Mouse (Mus musculus) lung, adult 2 months (tissue): Measurements from ENCODE around the gene Hspa4. TPM values are rescaled to one million over a fixed set of nuclear protein-coding genes. Genes with fewer than 3 reads are reported as not detected.

ENCODE experiments used
- DNase-seq: peaks from one replicate; pipeline ENCODE4 v3.0.0; 2022
- H3K4me1 ChIP-seq: fragments of 200-500 bp; 2 replicates; pipeline ENCODE4 v1.6.1; 2011; ENCODE audit warnings: low read length; ENCODE audit not compliant: control insufficient read depth, insufficient read depth
- H3K4me3 ChIP-seq: fragments of 200-500 bp; replicated peaks from 2 replicates; pipeline ENCODE3; 2011; ENCODE audit warnings: low read depth, mild to moderate bottlenecking, control low read depth, low read length; ENCODE audit errors: extremely low read depth
- CTCF ChIP-seq: fragments of 200-500 bp; IDR thresholded peaks from 2 replicates; pipeline ENCODE4 v1.5.1; 2011; ENCODE audit warnings: mild to moderate bottlenecking, low read length, control low read depth; ENCODE audit not compliant: insufficient read depth
- POLR2A ChIP-seq: fragments of 200-500 bp; IDR thresholded peaks from 2 replicates; pipeline ENCODE4 v1.6.1; 2011; ENCODE audit warnings: low read depth, mild to moderate bottlenecking, control low read depth, low read length, borderline replicate concordance; ENCODE audit errors: extremely low read depth
- WGBS: fragments of 180-500 bp; shearing (Covaris S2); methylation state at CpG from one replicate; pipeline ENCODE4 v1.1.7; 2018; 5-methylcytosine and 5-hydroxymethylcytosine counted together
- polyA plus RNA-seq: library from polyadenylated mRNA; depleted of rRNA; stranded (reverse); fragments of >200 nt; gene quantifications from 2 replicates; pipeline ENCODE4 v1.2.3, GENCODE M21; 2012

The Hspa4 gene
- polyA plus RNA-seq, 1 experiment = 22.0 TPM

DNA sequence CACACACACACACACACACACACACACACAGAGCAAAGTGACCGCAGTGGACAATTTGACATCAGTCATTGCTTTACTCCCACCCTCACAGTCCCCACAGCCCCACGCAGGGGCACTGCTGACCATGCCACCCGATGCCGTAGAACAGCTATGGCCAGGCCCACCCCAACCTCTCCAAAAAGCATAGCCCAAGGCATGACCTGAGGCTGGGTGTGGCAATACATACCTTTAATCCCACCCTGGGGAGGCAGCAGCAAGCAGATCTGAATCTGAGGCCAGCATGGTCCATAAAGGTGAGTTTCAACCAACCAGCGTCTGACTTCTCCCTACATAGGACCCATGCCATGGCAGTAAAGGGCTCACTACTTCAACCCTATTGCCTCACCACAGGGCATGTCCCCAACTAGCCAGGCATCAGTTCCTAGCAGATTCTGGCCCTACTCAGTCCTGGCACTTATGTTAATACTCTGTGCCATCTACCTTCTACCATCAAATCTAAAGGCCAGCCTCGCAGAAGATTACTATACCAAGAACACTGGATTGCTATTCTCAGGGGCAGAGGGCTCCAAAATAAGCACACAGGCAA, 41.1 kb downstream of the Hspa4 start:
- H3K4me3 ChIP-seq = no peak overlapping the region
- no peaks in the 10 kb centered on the region for H3K4me1 ChIP-seq
- no peak for TF ChIP-seq CTCF
- DNase-seq = no peak
- WGBS = 80% methylated on average over 6 of the region's 6 CpGs

DNA sequence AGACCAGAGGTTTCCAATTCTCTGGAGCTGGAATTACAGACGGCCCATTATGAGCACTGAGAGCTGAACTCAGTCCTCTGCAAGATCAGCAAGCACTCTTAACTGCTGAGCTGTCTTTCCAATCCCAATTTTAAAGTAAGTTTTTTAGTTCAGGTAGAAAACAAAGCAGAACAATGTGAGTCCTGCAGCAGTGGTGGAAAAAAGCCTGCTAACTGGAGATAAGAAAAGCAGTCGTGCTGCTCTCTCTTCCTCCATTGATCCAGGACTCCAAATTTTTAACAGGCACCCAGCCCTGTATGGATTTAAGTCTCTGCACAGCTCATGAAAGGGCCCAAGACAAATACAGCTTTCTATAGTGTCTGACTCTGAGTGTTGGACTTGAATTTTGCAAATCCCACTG, 43.3 kb downstream of the Hspa4 start:
- Histone ChIP-seq H3K4me1 (no peaks in the 10 kb centered on the region), H3K4me3 (no peak overlapping the region)
- DNase-seq = no peak
- TF ChIP-seq CTCF = no peak
- TF ChIP-seq POLR2A = no peak
- 60% methylated on average over 2 of the region's 2 CpGs for WGBS

DNA sequence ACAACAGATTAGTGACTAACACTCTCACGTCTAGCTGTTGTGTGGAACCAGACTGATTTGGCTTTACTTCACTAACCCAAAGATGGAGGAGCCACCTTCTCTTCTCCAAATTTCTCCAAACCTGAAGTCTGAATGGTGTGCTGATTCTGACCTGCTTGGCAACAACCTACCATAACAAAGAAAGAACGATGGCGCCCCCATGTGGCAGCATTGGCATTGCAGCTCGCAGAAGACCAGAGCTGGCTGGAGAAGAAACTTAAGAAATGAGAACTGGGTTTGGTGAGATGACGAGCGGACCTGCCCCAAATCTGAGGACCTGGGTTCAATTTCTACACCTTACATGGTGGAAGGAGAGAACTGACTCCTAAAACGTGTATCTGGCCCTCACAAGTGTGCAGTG, 45.3 kb downstream of the Hspa4 start:
- 39% methylated on average over 7 of the region's 7 CpGs for WGBS
- H3K4me1 ChIP-seq = no peaks in the 10 kb centered on the region
- H3K4me3 ChIP-seq = no peak overlapping the region
- TF ChIP-seq CTCF (peak; percentile 63), POLR2A (no peak)
- peak; percentile 62 for DNase-seq

DNA sequence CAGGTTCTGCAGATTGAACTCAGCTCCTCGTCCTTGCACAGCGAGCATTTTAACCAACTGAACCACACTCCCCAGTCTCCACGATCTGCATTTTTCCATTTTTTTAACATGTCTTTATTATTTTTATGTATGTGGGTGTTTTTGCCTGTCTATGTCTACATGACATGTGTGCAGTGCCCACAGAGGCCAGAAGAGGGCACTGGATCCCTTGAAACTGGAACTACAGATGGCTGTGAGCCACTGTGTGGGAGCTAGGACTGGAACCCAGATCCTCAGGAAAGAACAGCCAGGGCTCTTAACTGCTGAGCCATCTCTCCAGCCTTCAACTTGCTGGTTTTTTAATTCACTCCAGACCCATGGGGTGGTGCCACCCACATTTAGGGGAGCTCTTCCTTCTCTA, 45.8 kb downstream of the Hspa4 start:
- Histone ChIP-seq H3K4me1 (no peaks in the 10 kb centered on the region), H3K4me3 (no peak overlapping the region)
- TF ChIP-seq POLR2A (no peak), CTCF (peak; percentile 33; the same call in 1 of the 2 replicates)
- DNase-seq = peak; percentile 26
- 87% methylated on average over 3 of the region's 3 CpGs for WGBS

DNA sequence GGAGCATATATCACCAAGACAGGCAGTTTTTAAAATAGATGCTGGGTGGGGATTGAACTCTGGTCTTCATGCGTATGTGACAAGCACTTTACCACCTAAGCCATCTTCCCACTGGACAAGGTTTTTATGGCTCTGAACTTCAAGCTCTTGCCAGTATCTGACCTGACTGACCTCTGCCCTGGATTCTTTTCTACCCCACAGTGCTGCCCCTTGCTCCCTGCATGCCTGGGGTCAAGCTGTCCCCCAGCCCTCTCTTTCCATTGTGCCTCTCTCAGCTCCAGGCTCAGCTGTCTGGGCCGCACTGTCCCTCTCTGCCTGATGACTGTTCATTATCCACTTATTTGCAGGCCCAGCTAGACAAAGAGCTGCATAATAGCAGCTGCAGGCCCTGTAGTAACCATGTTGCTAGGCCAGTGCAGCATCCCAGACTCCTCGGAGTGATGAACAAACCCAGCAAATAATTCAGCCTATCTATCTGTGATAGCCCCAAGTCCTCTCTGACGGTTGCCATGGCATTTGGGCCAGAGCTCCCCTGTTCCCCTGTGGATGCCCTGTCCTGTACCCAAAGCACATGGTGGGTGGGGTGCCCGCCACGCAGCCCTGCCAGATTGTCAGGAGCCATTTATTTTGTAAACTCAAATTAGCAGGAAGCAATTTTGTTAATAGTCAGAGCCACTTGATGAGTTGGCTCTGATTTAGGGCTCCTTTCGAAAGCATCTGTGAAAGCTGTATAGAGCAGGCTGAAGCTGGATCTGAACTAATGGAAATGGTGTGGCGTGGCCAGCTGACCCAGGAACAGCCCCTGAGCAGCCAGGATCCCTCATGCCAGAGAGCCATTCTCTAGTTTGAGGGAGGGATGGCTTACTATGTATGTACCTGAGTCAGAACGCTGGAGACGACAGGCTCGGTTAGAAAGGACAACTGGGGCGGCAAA, 47.8 kb downstream of the Hspa4 start:
- no peak overlapping the region for H3K4me3 ChIP-seq
- DNase-seq = no peak
- no peaks in the 10 kb centered on the region for H3K4me1 ChIP-seq
- WGBS = 92% methylated on average over 12 of the region's 12 CpGs
- TF ChIP-seq CTCF (no peak), POLR2A (no peak)

DNA sequence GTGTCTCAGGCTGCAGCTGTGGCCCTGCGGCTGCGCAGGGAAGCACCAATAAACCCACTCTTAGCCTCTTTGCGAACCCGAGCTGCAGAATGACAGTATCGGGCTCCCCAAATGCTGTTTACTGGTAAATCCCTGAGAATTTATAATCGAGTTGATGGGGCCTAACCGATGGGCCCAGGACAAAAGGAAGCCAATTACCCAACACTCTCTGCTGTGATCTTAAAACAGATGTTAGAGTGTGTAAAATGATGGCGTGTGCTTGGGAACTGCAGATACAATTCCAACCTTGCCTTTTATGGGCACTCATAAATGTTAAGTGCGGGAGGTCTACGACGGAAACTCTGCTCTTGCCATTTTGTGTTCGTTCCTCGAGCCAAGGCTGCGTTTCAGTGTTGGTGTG, 49.5 kb downstream of the Hspa4 start:
- no peak for DNase-seq
- H3K4me3 ChIP-seq = no peak overlapping the region
- TF ChIP-seq CTCF (no peak), POLR2A (no peak)
- H3K4me1 ChIP-seq = no peaks in the 10 kb centered on the region
- WGBS = 85% methylated on average over 14 of the region's 14 CpGs

DNA sequence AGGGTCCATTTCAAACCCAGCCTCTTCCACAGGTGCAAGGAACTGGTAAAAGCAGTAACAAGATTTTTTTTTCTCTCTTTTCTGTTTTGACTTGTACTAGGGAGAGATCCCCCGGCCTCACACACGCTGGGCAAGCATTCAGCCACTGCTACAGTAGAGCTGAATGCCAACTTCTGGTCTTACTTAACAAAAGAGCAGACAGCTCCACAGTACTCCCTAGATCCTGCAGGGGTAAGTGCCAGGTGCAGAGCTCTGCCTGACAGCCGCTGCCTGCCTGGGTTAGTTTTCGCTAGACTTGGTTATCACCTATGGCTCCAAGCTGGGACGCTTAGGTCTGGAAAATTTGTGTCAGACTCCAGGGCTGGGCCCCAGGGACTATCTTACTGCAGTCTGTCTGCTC, 50.6 kb downstream of the Hspa4 start:
- no peaks in the 10 kb centered on the region for H3K4me1 ChIP-seq
- TF ChIP-seq CTCF (no peak), POLR2A (no peak)
- no peak for DNase-seq
- no peak overlapping the region for H3K4me3 ChIP-seq
- 79% methylated on average over 5 of the region's 5 CpGs for WGBS

DNA sequence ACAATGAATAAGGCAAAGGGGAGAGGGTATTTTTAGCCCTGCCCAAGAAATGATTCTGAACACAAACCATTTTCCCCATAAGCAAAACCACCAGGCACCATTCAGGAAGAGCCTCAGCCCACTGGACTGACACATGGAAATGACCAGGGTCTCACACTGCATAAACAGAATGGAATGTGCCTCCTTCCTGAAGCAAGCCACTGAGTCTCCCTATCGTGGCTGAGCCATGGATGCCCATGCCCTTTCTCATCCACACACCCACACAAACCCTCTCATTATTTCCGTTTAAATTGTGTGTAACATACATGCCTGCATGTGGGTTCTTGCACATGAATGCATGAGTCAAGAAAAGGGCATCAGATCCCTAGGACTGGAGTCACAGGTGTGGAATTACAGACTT, 54.7 kb downstream of the Hspa4 start:
- WGBS = 43% methylated on average over 2 of the region's 2 CpGs
- H3K4me3 ChIP-seq = no peak overlapping the region
- no peak for DNase-seq
- H3K4me1 ChIP-seq = no peaks in the 10 kb centered on the region
- TF ChIP-seq POLR2A (no peak), CTCF (no peak)

DNA sequence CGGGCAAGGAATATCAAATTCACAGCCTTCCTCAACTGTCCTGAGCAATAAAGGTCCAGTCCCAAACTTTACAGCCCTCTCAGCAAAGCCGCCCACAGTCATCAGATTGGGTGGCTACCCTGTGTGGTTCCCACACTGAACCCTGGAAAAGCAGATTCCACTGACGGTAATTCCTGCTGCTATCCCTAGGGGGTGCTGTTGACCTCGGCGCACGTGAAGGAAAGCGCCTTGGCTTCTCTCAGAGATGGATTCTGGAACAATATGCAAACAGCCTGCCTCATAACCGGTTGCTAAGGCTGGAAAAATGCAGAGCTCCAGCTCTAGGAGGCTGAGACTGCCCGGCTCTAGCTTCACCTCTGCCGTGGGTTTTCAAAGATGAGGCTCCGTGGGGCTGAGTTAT, 57.1 kb downstream of the Hspa4 start:
- 47% methylated on average over 11 of the region's 11 CpGs for WGBS

DNA sequence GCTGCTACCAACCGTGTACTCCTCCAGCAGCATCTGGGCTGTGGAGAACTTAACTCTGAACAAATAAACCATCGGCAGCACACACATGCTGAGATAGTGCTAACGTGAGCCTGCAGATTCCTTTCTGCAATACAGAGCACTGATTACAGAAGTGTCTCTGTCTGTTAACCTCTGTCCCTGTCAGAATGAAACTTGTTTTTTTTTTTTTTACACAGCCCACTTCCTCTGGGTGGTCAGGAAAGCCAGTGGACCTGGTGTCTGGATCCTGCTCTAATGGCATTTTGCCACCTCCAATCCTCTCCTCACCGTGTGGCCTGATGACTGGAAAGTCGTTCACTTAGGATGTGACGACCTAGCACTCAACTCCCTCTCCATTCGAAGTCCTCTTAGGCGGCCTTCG, 66.7 kb downstream of the Hspa4 start:
- H3K4me1 ChIP-seq = no peaks in the 10 kb centered on the region
- no peak overlapping the region for H3K4me3 ChIP-seq
- DNase-seq = no peak
- 40% methylated on average over 9 of the region's 9 CpGs for WGBS
- no peak for TF ChIP-seq CTCF
- TF ChIP-seq POLR2A = no peak

More for the DNA sequence above, 57.1 kb downstream of the Hspa4 start:
- H3K4me1 ChIP-seq = no peaks in the 10 kb centered on the region
- peak; percentile 46 for DNase-seq
- H3K4me3 ChIP-seq = no peak overlapping the region
- TF ChIP-seq CTCF (peak; percentile 91), POLR2A (no peak)
